Mouse (Mus musculus) left cerebral cortex, adult 11 months (tissue): Measurements from ENCODE around the gene Epha1.
A peak's percentile ranks its signal among the peaks of the same experiment; 100 is the strongest.

Source experiments
- DNase-seq: peaks from one replicate; pipeline ENCODE4 v3.0.0; 2022; ENCODE audit warnings: low spot score

The Epha1 gene

DNA sequence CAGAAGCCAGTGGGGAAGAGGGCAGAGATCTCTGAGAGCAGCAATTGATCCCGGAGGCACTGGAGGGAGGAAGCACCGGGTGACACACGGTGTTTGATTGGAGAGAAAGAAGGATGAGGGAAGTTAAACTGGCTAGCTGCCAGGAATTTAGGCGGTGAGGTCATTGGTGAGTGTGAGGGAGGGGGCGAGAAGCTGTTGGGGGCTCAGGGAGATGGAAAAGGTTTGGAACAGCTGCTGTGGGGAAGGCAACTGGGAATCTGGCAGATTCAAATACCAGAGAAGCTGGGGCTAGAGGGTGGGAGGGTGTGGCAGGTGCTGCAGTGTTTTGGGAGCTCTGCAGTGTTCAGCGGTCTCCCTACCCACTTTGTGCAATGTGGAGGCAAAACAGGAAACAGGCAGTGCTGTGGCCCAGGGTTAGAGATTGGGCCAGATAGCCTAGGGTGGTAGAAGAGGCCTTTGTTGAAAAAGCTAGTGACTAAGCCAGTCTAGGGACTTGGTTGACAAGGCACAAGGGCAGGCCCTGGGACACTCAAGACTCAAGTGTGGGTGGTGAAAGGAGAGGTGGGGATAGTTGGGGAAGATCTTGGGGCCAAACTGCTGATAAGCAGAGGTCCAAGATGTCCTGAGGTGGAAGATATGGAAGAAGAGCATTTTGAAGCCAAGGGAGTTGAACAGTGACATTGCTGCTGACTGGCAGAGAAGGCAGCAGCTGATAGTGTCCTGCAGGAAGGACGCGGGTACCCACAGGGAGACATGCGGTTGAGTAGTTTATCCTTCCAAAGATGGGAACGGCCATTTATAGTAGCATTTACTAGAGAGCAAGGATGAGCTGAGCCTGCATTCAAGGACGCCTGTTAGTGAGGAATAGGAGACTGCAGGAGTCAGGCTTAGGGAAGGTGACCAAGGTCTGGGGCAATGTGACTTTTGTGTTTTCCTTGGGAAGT is 18.7 kb downstream of the Epha1 start:
- DNase-seq: no peak

DNA sequence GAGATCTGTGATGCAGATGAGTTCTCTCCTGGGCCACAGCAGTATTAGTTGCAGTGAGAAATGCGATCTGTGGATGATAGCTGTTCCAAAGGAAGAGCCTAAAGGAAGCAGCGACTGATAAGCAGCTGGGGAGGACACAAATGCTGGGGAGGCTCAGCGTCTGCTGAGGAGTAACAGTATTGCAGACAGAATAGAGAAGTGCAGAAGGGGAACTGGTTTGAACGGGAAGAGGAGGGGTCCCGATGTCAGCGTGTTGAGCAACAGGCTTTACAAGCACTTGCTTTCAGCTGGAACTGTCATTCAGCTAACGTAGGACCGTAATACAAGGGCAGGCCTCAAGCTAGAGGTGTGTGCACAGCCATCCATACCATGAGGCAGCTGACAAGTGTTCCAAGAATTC is 19.9 kb downstream of the Epha1 start:
- DNase-seq: no peak

DNA sequence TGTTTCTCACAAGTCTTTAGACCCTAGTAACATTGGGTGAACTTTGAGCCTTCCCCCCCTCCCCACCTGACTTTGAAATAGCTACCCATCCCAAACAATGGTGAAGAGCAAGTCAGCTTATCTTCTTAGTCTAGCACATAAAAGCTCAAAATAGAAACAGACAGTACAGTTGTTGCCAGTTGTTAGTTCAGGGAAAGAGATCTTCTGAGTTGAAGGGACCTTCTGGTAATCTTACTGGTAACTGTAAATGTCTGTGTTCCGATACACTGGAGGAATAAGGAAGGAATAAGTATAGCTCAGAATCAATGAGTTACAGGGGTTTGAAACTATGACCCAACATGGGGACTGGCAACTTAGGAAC is 20.6 kb downstream of the Epha1 start:
- DNase-seq: no peak

DNA sequence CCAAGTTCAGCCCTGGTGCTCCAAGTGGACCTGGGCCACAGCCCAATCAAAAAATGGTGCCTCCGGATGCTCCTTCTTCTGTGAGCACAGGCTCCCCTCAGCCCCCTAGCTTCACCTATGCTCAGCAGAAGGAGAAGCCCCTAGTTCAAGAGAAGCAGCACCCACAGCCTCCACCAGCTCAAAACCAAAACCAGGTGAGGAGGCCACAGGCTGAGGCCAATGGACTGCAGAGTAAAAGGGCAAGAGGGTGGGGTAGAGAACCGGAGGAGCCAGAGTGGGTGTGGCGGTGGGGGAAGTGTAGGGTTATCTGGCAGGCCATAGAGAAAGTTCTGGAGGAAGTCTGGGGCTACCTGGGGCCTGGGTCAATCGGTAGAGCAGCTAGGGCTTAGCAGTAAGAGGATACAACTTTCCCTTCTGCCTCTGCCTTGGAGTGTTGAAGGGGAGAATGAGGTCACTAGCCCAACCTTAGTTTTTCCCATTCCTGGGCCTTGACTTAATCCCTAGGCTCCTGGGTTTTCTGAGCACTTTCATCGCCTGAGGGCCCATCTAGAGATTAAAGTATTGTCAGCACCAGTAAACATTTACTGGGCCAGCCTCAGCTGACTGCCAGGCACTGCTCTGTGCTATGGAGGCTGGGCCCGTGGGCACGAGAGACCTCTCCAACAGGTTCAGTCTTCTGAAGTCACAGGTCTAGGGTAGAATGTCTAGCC is 21.1 kb downstream of the Epha1 start:
- DNase-seq: no peak

DNA sequence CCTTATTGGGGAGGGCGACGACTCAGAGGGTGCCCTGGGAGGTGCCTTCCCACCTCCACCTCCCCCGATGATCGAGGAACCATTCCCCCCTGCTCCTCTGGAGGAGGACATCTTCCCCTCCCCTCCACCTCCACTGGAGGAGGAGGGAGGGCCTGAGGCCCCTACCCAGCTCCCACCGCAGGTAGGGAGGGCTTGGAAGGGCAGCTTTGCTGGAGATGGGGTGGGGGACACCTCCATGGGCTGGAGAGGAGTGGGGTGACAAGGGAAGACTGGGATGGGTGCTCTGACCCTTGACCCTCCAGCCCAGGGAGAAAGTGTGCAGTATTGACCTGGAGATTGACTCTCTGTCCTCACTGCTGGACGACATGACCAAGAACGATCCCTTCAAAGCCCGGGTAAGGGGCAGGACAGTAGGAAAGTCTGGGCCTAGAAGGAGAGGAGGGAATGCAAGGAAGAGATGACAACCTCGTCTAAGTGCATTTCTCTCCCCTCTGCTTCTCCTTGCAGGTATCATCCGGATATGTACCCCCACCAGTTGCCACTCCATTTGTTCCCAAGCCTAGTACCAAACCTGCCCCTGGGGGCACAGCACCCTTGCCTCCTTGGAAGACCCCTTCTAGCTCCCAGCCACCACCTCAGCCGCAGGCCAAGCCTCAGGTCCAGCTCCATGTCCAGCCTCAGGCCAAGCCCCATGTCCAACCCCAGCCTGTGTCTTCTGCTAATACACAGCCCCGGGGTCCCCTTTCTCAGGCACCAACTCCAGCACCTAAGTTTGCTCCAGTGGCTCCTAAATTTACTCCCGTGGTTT is 21.9 kb downstream of the Epha1 start:
- no peak for DNase-seq

DNA sequence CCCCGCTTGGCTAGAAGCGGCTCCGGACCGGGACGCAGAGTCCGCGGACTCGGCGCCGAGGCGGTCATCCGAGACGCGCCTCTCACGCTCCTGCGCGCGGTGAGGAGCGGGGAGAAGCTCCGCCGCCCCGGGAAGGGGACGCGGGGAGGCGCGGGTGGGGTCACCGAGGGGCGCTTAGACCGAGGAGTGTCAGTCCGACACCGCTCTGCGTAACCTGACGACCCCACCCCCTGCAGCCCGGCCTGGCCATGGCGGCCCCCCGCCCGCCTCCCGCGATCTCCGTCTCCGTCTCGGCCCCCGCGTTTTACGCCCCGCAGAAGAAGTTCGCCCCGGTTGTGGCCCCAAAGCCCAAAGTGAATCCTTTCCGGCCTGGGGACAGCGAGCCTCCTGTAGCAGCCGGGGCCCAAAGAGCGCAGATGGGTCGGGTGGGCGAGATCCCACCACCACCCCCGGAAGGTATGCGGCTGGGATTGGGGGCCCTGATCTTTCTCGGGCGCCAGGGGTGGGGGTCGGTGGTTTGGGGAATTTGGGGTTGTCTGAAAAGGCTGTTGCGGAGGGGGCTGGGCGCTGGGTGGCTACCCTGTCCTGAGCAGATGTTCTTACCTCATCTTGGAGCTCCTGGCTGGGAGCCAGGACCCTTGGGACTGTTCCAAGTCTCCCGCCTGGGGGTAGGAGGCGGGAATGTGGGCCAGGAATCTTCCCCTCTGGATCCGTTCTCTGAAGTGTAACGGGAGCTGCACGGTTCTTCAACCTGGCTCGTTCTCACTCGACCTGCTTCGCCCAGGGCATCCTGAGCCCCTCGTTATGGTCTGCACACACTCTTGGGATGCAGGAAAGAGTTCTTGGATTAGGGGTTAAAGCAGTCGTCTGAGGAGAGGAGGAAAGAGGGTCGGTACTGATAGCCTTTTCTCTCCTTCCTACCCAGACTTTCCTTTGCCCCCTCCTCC is 22.8 kb downstream of the Epha1 start:
- peak; percentile 59 for DNase-seq

DNA sequence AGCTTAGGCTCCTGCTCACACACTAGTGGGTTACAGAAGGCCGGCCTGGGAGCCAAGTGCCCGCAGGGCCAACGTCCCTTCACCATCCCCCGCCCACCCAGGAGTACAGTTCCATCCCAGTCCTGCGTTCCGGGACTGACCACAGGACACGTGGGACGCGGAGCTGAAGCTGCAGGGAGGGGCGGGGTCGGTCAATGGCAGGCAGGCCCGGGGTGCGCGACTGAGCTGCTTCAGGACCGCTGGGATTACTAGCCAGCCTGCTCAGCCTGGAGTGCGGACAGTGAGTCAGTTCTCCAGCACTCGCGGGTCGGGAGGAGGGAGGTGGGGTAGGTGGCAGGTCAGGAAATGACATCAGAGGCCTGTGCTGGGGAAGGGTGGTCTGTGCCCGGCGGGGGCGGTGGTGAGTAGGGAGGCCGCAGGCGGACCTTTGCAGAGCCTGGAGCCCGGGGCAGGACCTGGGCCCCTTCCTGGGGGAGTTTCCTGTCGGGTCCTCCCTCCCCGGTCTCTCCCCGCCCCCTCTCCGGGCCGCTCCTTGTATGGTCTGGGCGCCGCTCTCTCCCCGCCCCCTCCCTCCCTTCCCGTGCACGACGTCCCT is 23.5 kb downstream of the Epha1 start, which contains the start of gene Zyx:
TSS of gene Zyx (plus strand) at position 205 of the 595 bp plus-strand sequence.
- peak; percentile 82 for DNase-seq

DNA sequence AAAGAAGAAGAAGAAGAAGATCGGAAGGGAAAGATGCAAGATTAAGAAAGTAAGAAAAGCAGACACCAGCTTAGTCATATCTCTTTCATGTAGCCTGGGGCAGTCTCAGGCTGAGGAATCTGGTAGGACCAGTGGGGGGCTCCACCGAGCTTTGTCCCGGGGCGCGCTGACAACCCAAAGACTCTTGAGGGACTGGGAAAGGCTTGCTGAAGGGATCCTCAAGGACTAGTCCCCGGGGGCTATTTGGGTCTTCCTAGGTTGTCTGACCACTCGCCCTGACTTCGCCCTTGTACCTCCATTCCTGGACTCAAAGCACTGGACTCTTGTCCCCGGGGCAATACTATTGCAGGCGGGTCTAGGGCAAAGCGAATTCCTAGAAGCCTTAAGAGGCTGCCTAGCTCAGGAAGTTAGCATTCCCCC is 24.1 kb downstream of the Epha1 start:
- DNase-seq: peak; percentile 63

DNA sequence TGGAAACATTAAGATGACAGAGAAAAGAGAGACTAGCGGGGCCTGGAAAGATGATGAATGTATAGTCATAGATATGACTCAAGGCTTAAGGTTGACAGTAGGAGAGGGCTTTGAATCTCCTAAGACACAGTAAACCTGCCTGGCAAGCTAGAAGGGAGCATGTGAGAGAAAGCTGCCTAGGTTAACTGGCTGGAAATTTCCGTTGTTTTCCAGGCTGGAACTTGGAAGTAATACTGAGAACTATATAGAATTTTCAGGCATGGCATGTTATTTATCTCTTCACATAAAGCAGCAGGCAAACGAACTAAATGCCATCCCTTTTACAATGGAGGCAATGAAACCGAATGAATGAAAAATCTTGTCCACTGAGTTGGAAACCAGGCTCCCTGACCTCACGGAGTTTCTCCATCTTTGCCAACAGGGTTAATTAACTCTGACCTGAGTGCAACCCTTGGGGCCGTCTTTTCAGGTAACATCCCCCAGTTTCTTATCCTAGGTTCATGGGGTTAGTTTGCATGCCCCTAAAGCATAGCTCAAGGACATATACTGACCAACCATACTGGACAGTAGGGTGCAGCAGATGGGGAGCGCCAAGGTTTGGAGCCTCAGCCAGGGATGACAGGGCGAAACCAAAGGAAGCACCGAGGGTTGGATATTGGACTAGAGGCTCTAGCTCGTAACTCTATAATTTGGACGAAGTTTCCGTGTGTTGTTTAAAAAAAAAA is 24.6 kb downstream of the Epha1 start:
- DNase-seq: no peak

DNA sequence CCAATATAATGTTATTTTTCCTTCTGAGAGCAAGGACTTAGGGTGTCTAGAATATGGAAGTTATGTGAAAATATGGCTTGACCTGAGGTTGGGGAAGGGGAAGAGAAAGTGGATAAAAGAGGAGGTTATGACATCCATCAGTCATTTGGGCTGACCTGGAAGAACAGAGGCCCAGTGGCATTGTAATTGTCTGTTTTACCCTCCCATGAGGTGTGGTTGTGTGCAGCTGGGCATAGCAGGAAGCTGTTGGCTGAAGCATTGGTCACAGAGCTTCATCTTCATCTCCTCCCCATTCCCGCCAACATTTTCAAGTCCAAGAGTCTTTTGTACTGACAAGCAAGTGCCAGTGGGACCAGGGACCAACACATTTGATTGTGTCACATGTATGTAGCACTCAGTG is 28.8 kb downstream of the Epha1 start:
- DNase-seq: no peak

DNA sequence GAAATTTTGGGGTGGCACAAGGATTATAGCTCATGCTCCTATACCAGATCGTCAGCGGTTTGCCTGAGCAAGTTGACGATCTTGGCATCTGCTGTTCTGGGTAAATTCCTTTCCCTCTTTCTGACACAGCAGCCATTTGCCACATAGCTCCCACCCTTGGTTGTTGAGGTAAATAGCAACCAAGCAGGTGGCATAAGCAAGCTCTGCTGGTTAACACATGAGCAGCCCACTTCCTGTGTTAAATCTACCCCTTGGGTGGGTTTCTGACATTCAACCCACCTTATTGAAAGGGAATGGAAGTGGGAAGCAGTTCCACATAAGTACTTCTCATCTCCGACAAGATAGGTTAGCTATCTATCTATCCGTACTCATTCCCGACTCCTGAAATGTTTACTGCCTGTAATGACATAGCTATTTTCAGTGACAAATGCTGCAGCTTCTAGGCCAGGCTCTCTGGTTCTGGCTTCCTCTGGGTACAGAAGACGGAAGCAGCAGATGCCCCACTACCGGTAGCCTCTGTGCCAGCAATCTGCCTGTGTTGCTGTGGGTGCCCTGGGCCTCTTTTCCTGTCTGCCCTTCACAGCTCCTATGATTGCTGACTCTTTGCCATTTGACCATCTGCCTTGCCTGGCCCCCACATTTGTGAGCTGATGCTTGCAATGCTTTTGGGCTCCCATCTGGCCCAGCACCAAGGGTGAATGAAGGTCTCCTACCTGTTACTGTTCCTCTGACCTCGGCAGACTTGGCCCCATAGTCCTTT is 29.5 kb downstream of the Epha1 start:
- no peak for DNase-seq

DNA sequence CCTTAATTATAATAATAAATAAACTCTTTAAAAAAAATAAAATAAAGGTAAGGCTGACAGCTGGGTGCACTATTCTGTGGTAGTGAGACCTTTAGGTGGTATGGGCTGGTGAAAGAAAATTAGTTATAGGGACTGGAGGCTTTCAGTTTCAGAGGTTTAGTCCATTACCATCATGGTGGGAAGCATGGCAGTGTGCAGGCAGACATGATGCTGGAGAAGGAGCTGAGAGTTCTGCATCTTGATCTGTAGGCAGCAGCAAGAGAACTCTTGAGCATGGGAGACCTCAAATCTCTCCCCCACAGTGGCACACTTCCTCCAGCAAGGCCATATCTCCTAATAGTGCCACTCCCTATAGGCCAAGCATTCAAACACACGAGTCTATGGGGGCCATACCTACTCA is 30.9 kb downstream of the Epha1 start:
- DNase-seq: no peak

DNA sequence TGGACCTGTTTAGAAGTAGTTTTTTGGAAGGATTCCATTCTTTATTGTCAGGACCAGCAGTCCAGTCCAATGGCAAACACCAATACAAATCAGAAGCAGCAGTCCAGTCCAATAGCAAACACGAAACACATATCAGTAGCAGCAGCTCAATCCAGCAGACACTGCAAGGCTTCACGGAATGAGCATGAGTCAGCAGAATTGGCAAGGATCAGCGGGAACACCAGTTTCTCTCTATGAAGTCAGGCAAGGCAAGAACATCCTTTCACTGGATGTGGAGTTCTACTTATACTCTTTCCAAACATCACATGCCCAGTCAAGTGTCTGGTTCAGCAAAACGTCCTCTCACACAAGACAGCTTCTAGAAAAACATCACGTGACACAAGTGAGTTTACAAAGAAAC is 33.1 kb downstream of the Epha1 start:
- DNase-seq: no peak

DNA sequence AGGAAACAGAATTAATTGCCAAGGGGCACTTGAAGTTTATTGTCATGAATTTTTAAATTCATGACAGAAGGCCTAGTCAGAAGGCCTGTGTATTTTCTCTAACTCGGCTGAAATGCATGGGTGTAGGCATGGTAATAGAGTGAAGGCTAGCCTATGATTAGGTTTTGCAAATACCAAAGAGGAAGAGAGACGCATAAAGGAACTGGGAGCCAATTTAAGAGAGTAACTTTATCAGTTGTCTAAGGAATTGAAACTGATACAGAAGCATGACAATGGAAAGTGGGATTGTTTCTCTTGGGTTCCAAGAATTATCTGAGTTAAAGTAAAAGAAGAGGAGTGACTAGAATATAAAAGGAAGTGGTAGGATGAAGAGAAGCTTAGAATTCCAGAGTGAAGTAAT is 33.9 kb downstream of the Epha1 start:
- DNase-seq: no peak

DNA sequence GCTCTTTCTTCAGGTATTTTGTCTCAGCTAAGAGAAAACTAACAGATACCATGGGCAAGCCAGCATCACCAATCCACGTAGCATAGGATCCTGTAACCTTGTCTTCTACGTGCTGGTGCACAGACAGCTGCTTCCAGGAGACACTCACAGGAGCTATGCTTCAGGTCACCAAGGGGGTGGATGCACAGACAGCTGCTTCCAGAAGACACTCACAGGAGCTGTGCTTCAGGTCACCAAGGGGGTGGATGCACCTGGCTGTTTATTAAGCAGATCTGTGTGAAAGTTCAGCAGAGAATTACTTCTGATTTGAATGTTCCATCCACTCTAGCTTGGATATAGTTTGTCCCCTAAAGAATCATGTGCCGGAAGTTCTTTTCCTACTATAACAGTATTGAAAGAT is 42.1 kb downstream of the Epha1 start:
- no peak for DNase-seq

DNA sequence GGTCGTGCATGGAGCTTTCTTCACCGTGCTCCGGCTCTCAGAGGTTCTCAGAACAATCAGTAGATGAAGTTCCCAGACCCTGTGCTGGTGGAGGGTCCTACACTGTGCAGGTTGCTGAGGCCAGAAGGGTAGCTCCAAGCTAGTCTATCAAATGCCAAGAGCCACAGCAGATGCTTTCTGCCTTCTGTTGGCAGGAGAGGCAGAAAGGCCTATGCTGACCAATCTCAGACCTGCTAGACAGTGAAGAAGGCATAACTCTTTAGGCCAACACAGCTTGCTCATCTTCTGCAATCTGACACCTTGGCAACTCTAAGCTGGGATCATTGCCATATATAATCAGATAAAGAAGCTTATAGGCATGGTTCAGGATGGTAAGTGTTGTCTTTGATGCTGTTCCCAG is 42.9 kb downstream of the Epha1 start:
- no peak for DNase-seq

DNA sequence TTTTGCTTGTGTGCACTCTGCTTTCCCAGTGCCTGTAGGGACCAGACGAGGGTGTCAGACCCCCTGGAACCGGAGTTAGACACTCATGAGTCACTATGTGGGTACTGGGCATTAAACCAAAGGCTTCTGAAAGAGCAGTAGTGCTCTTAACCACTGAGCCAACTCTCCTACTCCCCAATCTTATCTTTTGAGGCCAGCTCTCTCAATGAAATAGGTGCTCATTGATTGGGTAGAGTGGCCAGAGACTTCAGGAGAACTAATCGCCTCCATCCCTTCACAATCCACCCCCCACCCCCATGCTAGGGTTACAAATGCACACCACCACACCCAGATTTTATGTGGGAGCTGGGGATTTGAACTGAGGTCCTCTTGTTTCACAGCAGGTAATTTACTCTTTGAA is 44.3 kb downstream of the Epha1 start:
- DNase-seq: no peak

DNA sequence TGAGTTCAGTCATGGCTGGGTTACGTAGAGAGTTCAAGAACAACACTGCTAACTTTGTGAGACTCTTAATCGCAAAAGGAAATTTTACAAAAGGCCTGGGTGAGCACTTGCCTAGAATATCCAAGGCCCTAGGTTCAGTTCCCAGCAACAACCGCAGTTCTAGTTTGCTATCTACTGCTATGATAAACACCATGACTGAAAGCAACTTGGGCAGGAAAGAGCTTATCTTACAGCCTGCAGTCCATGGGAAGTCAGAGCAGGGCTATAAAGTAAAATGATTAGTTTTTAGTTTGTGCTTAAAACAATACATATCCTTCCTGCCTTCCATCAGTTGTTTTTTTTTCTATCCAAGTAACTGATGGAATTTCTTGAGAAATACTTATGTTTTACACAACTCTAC is 46.6 kb downstream of the Epha1 start:
- no peak for DNase-seq

DNA sequence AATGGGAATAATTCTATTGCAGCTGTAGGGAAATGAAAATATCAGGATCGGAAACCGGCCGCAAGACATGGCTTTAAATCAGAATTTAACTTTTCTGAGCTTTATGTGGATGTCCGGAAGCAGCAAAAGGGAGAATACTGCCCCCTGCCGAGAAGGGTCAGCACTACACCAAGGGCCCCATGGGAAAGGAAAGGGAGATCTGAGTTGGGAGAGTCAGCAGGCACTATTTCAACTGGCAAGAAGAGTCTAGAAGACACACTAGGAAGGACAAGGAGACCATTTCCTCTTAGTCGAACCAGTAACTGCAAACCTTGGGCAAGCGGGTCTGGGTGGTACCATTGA is 47.8 kb downstream of the Epha1 start:
- DNase-seq: peak; percentile 77
